Mouse (Mus musculus) heart, adult 2 months (tissue): ENCODE data around the gene Jtb.

Source experiments
- CTCF ChIP-seq: fragments of 200-600 bp; IDR thresholded peaks from 2 replicates; pipeline ENCODE4 v1.8.1; 2022; ENCODE audit warnings: antibody characterized with exemption, mild to moderate bottlenecking, moderate library complexity
- EP300 ChIP-seq: fragments of 200-500 bp; IDR thresholded peaks from 2 replicates; pipeline ENCODE4 v1.6.1; 2011; ENCODE audit warnings: low read depth, low read length, control low read depth; ENCODE audit not compliant: insufficient read depth
- POLR2A ChIP-seq: fragments of 200-500 bp; IDR thresholded peaks from 2 replicates; pipeline ENCODE4 v1.6.1; 2011; ENCODE audit warnings: mild to moderate bottlenecking, low read depth, low read length, control low read depth; ENCODE audit not compliant: insufficient read depth

- no peak for TF ChIP-seq CTCF
- TF ChIP-seq POLR2A = peak; percentile 25; the same call in 1 of the 2 replicates
- no peak for TF ChIP-seq EP300
Observed at GRCm38 (mm10) chr3:90208662-90209061, 22.7 kb upstream of the Jtb start.
